Mouse (Mus musculus) megakaryocyte progenitor cell, adult 5-6 weeks (primary cell): ENCODE data around the gene U2af2. TPM values are rescaled to one million over a fixed set of nuclear protein-coding genes. Genes with fewer than 3 reads are reported as not detected.

Experiments used
- ATAC-seq: replicated peaks from 2 replicates; pipeline ENCODE4 v1.8.0; 2016; ENCODE audit warnings: mild to moderate bottlenecking, moderate TSS enrichment, inconsistent platforms; ENCODE audit not compliant: poor library complexity
- total RNA-seq, 2 experiments: library from RNA; stranded (forward) in 1 of 2; stranded (reverse) in 1 of 2; fragments of 157-497, 149-512 nt in 1 of 2; fragments of 200-1000 nt in 1 of 2; gene quantifications; 2 replicates each; pipeline versions ENCODE4 v1.2.3 to v1.2.4; 2015 to 2017

Gene U2af2
- total RNA-seq, 2 experiments from 2014 or later, result 99.3 to 225 TPM

GRCm38 (mm10) chr7:5036136-5036535 lies 25.8 kb upstream of the U2af2 start:
- no peak for ATAC-seq

DNA sequence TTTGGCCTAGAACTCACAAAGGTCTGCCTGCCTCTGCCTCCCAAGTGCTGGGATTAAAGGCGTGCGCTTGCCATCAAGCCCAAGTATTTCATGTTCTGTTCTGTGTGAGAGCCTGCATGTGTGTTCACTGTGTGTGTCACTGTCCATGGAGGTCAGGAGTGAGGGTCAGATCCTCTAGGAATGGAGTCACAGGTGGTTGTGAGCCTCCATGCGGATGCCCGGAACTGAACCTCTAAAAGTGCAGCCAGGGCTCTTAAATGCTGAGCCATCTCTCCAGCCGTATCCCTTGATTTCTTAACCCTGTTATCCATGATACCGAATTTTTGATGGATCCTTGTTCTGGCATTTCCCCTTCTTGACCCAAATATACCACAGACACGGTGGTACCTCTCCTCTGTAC lies 24.9 kb upstream of the U2af2 start:
- no peak for ATAC-seq

GRCm38 (mm10) chr7:5037467-5037866 lies 24.5 kb upstream of the U2af2 start:
- ATAC-seq, result no peak

DNA sequence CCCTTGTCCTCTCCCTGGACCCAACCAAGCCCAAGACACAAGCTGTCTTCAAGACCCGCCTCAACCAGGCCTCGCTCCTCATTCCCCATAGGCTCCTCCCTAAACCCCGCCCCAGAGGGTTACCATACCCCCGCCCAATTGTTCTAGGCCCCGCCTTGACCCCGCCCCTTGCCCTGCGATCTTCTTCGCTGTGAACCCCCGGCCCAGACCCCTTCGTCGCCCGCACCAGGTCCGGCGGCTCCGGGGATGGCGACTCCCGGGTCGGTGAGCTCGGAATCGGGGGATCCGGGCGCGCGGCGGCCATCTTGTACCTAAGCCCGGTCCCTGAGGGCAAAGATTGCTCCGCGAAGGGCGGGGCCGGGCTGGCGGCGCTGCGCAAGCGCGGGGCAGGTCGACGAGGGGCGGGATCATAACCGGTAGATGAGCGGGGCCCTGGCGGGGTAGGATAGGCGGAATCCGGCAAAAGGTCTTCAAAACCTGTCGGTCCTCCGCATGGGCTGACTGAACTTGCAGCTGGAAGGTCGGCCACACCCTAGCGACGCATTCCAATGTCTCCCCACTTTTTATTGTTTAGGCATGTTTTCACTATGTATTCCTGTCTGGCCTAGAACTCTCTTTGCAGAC lies 23.7 kb upstream of the U2af2 start, which contains the start of gene Zfp784:
Gene Zfp784, minus strand, starts transcription at position 338 of the 624 bp plus-strand sequence.
- peak; percentile 91 for ATAC-seq

DNA sequence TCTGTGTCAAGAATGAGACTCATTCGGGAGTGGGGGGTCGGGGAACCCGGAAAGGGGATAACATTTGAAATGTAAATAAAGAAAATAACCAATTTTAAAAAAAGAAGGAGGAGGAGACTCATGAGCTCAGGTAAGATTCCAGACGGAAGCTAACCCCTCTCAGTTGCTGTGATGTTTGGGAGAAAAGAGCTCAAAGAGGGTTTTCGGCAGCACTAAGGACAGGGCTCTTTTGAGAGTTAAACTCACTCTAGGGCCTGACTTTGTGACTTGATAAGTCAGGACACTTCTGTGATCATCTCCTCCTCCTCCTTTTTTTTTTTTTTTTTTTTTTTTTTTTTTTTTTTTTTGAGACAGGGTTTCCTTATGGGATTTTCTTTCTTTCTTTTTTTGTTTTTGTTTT lies 23.0 kb upstream of the U2af2 start:
- ATAC-seq, result no peak

- peak; percentile 42 for ATAC-seq
Observed at GRCm38 (mm10) chr7:5044981-5045380, 17.0 kb upstream of the U2af2 start.

- 0 out of 2 replicates have a peak, but pooled peaks have one; percentile 24 for ATAC-seq
Observed at GRCm38 (mm10) chr7:5046112-5046511, 15.8 kb upstream of the U2af2 start.

GRCm38 (mm10) chr7:5047313-5047712 lies 14.6 kb upstream of the U2af2 start:
- ATAC-seq, result peak; percentile 67

- ATAC-seq, result peak; percentile 54
Observed at GRCm38 (mm10) chr7:5051193-5052192, 10.4 kb upstream of the U2af2 start, which contains the start of gene Zfp580. Zfp580 (plus strand) TSS chr7:5051538.

DNA sequence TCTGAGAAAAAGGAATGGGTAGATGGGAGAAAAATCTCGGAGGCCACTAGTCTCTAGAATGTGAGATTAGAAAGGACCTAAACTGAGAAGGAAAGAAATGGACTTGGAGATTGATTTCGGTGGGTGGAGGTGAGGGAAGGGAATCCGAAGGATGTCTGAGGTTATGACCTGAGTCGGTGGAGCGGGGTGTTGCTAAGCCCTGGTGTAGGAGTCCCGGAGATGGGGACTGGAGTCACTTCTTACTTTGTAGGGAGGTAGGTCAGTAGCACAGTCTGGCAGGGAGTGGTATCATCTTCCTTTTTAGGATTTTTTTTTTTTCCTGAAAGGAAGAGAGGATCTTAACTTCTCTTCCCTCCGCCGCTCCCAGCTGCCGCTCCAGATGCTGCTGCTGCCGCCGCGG lies 9.5 kb upstream of the U2af2 start:
- ATAC-seq, result no peak

GRCm38 (mm10) chr7:5052931-5053343 lies 9.0 kb upstream of the U2af2 start:
- no peak for ATAC-seq

DNA sequence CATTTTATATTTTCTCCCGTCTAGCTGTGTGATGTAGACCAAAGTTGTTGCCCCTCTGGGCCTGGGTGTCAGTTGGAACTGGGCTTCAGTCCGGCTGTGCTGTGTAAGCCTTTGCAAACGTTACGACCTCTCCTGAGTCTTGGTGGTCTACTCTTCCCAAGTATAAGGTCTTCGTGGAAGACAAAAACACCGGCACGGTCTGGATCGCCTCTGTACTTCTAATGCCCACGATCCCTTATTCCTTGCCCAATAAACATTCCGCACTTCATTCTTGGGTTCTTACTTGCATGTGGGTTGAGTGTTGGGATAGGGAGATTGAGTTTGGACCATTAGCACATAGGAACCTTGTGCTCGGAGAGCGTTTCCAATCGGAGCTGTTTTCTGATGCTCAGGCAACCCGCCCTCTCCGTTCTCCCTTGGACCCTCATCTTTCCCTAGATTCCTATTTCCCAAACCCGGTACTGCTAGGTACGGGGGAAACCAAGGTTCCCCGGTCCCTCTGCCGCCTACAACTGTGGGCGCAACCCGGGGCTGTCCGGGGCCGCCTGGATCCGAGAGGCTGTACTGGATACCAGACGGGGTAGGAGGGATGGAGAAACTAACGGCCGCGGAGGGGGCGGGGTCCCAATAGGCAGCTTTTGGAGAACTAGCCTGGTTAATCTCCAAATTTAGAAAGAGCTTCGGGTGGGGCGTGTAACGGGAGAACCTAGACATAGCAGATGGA lies 8.3 kb upstream of the U2af2 start:
- peak; percentile 6; the same call in 1 of the 2 replicates for ATAC-seq

GRCm38 (mm10) chr7:5056651-5057263 lies 5.2 kb upstream of the U2af2 start:
- no peak for ATAC-seq

GRCm38 (mm10) chr7:5057381-5057780 lies 4.6 kb upstream of the U2af2 start:
- ATAC-seq, result no peak

DNA sequence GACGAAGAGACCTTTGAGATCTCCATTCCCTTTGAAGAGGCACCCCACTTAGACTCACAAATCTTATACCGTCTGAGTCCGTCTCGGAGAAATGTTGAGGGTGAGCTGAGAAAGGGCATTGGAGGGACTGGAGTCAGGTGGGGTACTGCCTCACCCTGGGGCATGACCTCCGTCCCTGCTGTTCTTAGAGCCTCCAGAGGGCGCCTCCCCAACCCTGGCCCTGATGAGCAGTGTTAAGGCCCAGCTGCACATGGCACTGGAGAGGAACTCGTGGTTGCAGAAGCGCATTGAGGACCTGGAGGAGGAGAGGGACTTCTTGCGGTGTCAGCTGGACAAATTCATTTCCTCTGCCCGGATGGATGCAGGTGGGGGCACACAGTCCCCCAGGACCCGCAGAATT lies 4.1 kb upstream of the U2af2 start:
- ATAC-seq, result peak; percentile 18

DNA sequence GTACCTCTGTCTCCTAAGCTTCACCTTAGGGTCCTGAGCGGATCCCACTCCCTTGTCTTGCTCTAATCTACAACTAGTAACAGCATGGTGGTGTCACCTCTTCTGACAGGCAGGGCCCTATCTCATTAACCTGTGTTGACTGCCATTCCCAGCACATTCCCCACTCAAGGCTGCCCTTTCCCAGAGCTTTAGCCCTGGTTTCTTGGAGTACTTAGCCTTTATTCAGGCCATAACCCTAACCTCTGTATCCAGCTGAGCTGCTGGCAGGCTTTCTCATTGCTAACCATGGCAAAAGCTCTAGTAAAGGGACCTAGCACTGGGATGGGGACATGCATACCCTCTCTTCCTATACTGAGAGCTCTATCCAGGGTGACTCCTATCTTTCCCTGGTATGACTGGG lies 3.3 kb upstream of the U2af2 start:
- ATAC-seq, result no peak

DNA sequence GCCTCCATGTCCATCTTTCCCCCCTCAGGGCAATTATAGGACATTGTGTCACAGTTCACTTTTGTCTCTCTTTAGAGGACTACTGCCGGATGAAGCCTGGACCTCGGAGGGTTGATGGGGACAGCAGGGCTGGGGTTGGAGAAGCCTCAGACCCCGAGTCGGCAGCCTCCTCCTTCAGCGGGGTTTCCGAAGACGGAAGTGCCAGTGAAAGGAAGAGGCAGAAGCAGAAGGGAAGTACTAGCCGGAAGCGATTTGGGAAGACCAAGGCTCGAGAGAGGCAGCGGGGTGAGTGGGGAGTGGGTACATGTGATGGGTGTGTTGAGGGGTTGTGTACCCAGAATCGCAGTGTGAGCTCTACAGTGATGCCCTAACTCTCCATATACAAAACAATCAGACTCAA lies 2.5 kb upstream of the U2af2 start:
- no peak for ATAC-seq

- peak; percentile 32 for ATAC-seq
Observed at GRCm38 (mm10) chr7:5060239-5060731, 1.7 kb upstream of the U2af2 start.

- peak; percentile 63 for ATAC-seq
Observed at GRCm38 (mm10) chr7:5060944-5061773, 784 bp upstream of the U2af2 start.
